Mouse (Mus musculus) forebrain, embryonic 15.5 days (tissue): ENCODE results near the gene Arhgap6. TPM values are rescaled to one million over a fixed set of nuclear protein-coding genes. Genes with fewer than 3 reads are reported as not detected.

Source experiments
- ATAC-seq: fragments of 200-750 bp; cut with Nextera tagmentation; replicated peaks from 2 replicates; pipeline ENCODE4 v1.8.0; 2017; ENCODE audit warnings: mild to moderate bottlenecking, moderate TSS enrichment, moderate library complexity
- H3K27ac ChIP-seq: fragments of 300-500 bp; sonication (generic); replicated peaks from 2 replicates; pipeline ENCODE4 v1.5.1; 2015; ENCODE audit warnings: mild to moderate bottlenecking, inconsistent platforms
- H3K27me3 ChIP-seq: fragments of 300-500 bp; sonication (generic); 2 replicates; pipeline ENCODE4 v1.6.1; 2015; ENCODE audit warnings: inconsistent platforms
- H3K36me3 ChIP-seq: fragments of 300-500 bp; sonication (generic); 2 replicates; pipeline ENCODE4 v1.6.1; 2015; ENCODE audit warnings: mild to moderate bottlenecking, inconsistent platforms
- H3K4me1 ChIP-seq: fragments of 300-500 bp; sonication (generic); 2 replicates; pipeline ENCODE4 v1.6.1; 2015; ENCODE audit warnings: inconsistent platforms
- H3K4me2 ChIP-seq: fragments of 300-500 bp; sonication (generic); replicated peaks from 2 replicates; pipeline ENCODE4 v1.6.1; 2015; ENCODE audit warnings: mild to moderate bottlenecking, inconsistent platforms
- H3K4me3 ChIP-seq: fragments of 300-500 bp; sonication (generic); 2 replicates; pipeline ENCODE4 v1.5.1; 2015; ENCODE audit warnings: mild to moderate bottlenecking, inconsistent platforms
- H3K9ac ChIP-seq: fragments of 300-500 bp; sonication (generic); replicated peaks from 2 replicates; pipeline ENCODE4 v1.6.1; 2015; ENCODE audit warnings: mild to moderate bottlenecking, inconsistent platforms
- H3K9me3 ChIP-seq: fragments of 300-500 bp; sonication (generic); 2 replicates; pipeline ENCODE4 v1.6.1; 2016; ENCODE audit warnings: inconsistent platforms
- WGBS: fragments of 180-500 bp; shearing (Covaris S2); methylation state at CpG from one replicate; pipeline ENCODE4 v1.1.7; 2015; ENCODE audit warnings: mixed read lengths; 5-methylcytosine and 5-hydroxymethylcytosine counted together
- polyA plus RNA-seq: library from polyadenylated mRNA; unstranded; fragments of >200 nt; fragmentation: Nextera tagmentation; extraction: Ambion mirVana; gene quantifications from 2 replicates; pipeline ENCODE4 v1.2.1, GENCODE M21; 2015

Arhgap6 gene
- polyA plus RNA-seq, 1 experiment from 2014 or later, result 0.46 TPM

GRCm38 (mm10) chrX:169012701-169013100 lies 217.8 kb downstream of the Arhgap6 start:
- no peak for ATAC-seq
- Histone ChIP-seq H3K27me3 (no peaks in the 10 kb centered on the region), H3K9me3 (no peaks in the 10 kb centered on the region), H3K4me1 (no peaks in the 10 kb centered on the region), H3K9ac (no peak overlapping the region), H3K27ac (no peak overlapping the region), H3K36me3 (no peaks in the 10 kb centered on the region), H3K4me2 (no peak overlapping the region), H3K4me3 (no peak overlapping the region)

GRCm38 (mm10) chrX:169034390-169034789 lies 239.5 kb downstream of the Arhgap6 start:
- no peak overlapping the region for H3K4me3 ChIP-seq
- H3K27me3 ChIP-seq, result 0 out of 2 replicates have a peak, but pooled peaks cover 5% of the 10 kb centered on the region
- no peak overlapping the region for H3K27ac ChIP-seq
- H3K9me3 ChIP-seq, result no peaks in the 10 kb centered on the region
- no peak overlapping the region for H3K9ac ChIP-seq
- no peak overlapping the region for H3K4me2 ChIP-seq
- 92% methylated on average over 1 of the region's 1 CpGs for WGBS
- H3K4me1 ChIP-seq, result 0 out of 2 replicates have a peak, but pooled peaks cover 3% of the 10 kb centered on the region
- ATAC-seq, result no peak
- H3K36me3 ChIP-seq, result no peaks in the 10 kb centered on the region

GRCm38 (mm10) chrX:169036403-169037296 lies 241.8 kb downstream of the Arhgap6 start:
- Histone ChIP-seq H3K27ac (no peak overlapping the region), H3K4me2 (peak overlapping the region; percentile 56), H3K9me3 (no peaks in the 10 kb centered on the region), H3K4me3 (peak overlapping the region; percentile 36), H3K36me3 (no peaks in the 10 kb centered on the region), H3K9ac (peak overlapping the region; percentile 35; the same call in 1 of the 2 replicates), H3K4me1 (0 out of 2 replicates have a peak, but pooled peaks cover 3% of the 10 kb centered on the region), H3K27me3 (0 out of 2 replicates have a peak, but pooled peaks cover 5% of the 10 kb centered on the region)
- WGBS, result 19% methylated on average over 32 of the region's 32 CpGs
- ATAC-seq, result peak; percentile 98

GRCm38 (mm10) chrX:169037401-169037800 lies 242.5 kb downstream of the Arhgap6 start:
- Histone ChIP-seq H3K27me3 (0 out of 2 replicates have a peak, but pooled peaks cover 5% of the 10 kb centered on the region), H3K4me3 (no peak overlapping the region), H3K36me3 (no peaks in the 10 kb centered on the region), H3K9ac (no peak overlapping the region), H3K27ac (no peak overlapping the region), H3K4me1 (0 out of 2 replicates have a peak, but pooled peaks cover 3% of the 10 kb centered on the region), H3K9me3 (no peaks in the 10 kb centered on the region), H3K4me2 (no peak overlapping the region)
- no peak for ATAC-seq
- WGBS, result 72% methylated on average over 4 of the region's 4 CpGs

- H3K9ac ChIP-seq, result no peak overlapping the region
- H3K4me3 ChIP-seq, result no peak overlapping the region
- H3K27ac ChIP-seq, result no peak overlapping the region
- H3K27me3 ChIP-seq, result no peaks in the 10 kb centered on the region
- ATAC-seq, result no peak
- 79% methylated on average over 1 of the region's 1 CpGs for WGBS
- no peaks in the 10 kb centered on the region for H3K4me1 ChIP-seq
- H3K4me2 ChIP-seq, result no peak overlapping the region
- H3K36me3 ChIP-seq, result no peaks in the 10 kb centered on the region
- no peaks in the 10 kb centered on the region for H3K9me3 ChIP-seq
These were observed 249.0 kb downstream of the Arhgap6 start for GRCm38 (mm10) chrX:169043872-169044271.

- H3K27ac ChIP-seq, result no peak overlapping the region
- no peaks in the 10 kb centered on the region for H3K36me3 ChIP-seq
- no peaks in the 10 kb centered on the region for H3K27me3 ChIP-seq
- no peak for ATAC-seq
- H3K4me2 ChIP-seq, result no peak overlapping the region
- H3K4me3 ChIP-seq, result no peak overlapping the region
- no peaks in the 10 kb centered on the region for H3K9me3 ChIP-seq
- WGBS, result 74% methylated on average over 3 of the region's 3 CpGs
- no peaks in the 10 kb centered on the region for H3K4me1 ChIP-seq
- no peak overlapping the region for H3K9ac ChIP-seq
These were observed 252.7 kb downstream of the Arhgap6 start for GRCm38 (mm10) chrX:169047595-169047994.

- ATAC-seq, result no peak
- no peaks in the 10 kb centered on the region for H3K9me3 ChIP-seq
- H3K4me3 ChIP-seq, result no peak overlapping the region
- no peak overlapping the region for H3K27ac ChIP-seq
- H3K4me2 ChIP-seq, result no peak overlapping the region
- no peaks in the 10 kb centered on the region for H3K4me1 ChIP-seq
- H3K27me3 ChIP-seq, result no peaks in the 10 kb centered on the region
- H3K9ac ChIP-seq, result no peak overlapping the region
- no peaks in the 10 kb centered on the region for H3K36me3 ChIP-seq
These were observed 254.7 kb downstream of the Arhgap6 start for GRCm38 (mm10) chrX:169049550-169049949.

- no peaks in the 10 kb centered on the region for H3K36me3 ChIP-seq
- 61% methylated on average over 5 of the region's 5 CpGs for WGBS
- no peaks in the 10 kb centered on the region for H3K9me3 ChIP-seq
- H3K4me1 ChIP-seq, result no peaks in the 10 kb centered on the region
- H3K9ac ChIP-seq, result no peak overlapping the region
- ATAC-seq, result no peak
- H3K4me3 ChIP-seq, result no peak overlapping the region
- H3K4me2 ChIP-seq, result no peak overlapping the region
- H3K27ac ChIP-seq, result no peak overlapping the region
- H3K27me3 ChIP-seq, result no peaks in the 10 kb centered on the region
These were observed 259.1 kb downstream of the Arhgap6 start for GRCm38 (mm10) chrX:169053907-169054476.

GRCm38 (mm10) chrX:169062555-169062954 lies 267.7 kb downstream of the Arhgap6 start:
- no peaks in the 10 kb centered on the region for H3K36me3 ChIP-seq
- no peak overlapping the region for H3K9ac ChIP-seq
- no peak overlapping the region for H3K27ac ChIP-seq
- H3K4me3 ChIP-seq, result no peak overlapping the region
- no peak overlapping the region for H3K4me2 ChIP-seq
- H3K4me1 ChIP-seq, result no peaks in the 10 kb centered on the region
- ATAC-seq, result no peak
- no peaks in the 10 kb centered on the region for H3K9me3 ChIP-seq
- H3K27me3 ChIP-seq, result 0 out of 2 replicates have a peak, but pooled peaks cover 2% of the 10 kb centered on the region

- H3K27ac ChIP-seq, result no peak overlapping the region
- no peak overlapping the region for H3K4me3 ChIP-seq
- no peaks in the 10 kb centered on the region for H3K9me3 ChIP-seq
- H3K4me1 ChIP-seq, result no peaks in the 10 kb centered on the region
- H3K27me3 ChIP-seq, result 0 out of 2 replicates have a peak, but pooled peaks cover 2% of the 10 kb centered on the region
- 54% methylated on average over 3 of the region's 3 CpGs for WGBS
- no peak overlapping the region for H3K9ac ChIP-seq
- no peaks in the 10 kb centered on the region for H3K36me3 ChIP-seq
- H3K4me2 ChIP-seq, result no peak overlapping the region
- no peak for ATAC-seq
These were observed 270.4 kb downstream of the Arhgap6 start for GRCm38 (mm10) chrX:169065298-169065697.

- H3K4me3 ChIP-seq, result no peak overlapping the region
- H3K9ac ChIP-seq, result no peak overlapping the region
- 0 out of 2 replicates have a peak, but pooled peaks cover under 1% of the 10 kb centered on the region for H3K27me3 ChIP-seq
- no peaks in the 10 kb centered on the region for H3K9me3 ChIP-seq
- 92% methylated on average over 1 of the region's 1 CpGs for WGBS
- H3K27ac ChIP-seq, result no peak overlapping the region
- ATAC-seq, result no peak
- H3K4me1 ChIP-seq, result no peaks in the 10 kb centered on the region
- H3K4me2 ChIP-seq, result no peak overlapping the region
- H3K36me3 ChIP-seq, result no peaks in the 10 kb centered on the region
These were observed 271.0 kb downstream of the Arhgap6 start for GRCm38 (mm10) chrX:169065922-169066321.

GRCm38 (mm10) chrX:169075020-169075419 lies 280.1 kb downstream of the Arhgap6 start:
- Histone ChIP-seq H3K27me3 (no peaks in the 10 kb centered on the region), H3K9ac (no peak overlapping the region), H3K4me1 (no peaks in the 10 kb centered on the region), H3K9me3 (no peaks in the 10 kb centered on the region), H3K4me2 (no peak overlapping the region), H3K27ac (no peak overlapping the region), H3K36me3 (no peaks in the 10 kb centered on the region), H3K4me3 (no peak overlapping the region)
- WGBS, result 88% methylated on average over 2 of the region's 2 CpGs
- ATAC-seq, result no peak
